Mouse (Mus musculus) neutrophil, adult 5-6 weeks (primary cell): Measurements from ENCODE around the gene Gpr142. TPM values are rescaled to one million over a fixed set of nuclear protein-coding genes. Genes with fewer than 3 reads are reported as not detected.

Experiments
- ATAC-seq: fragments of 151-379, 151-347 bp; 2 replicates; pipeline ENCODE4 v1.8.0; 2017; ENCODE audit warnings: mild to moderate bottlenecking, moderate TSS enrichment; ENCODE audit not compliant: insufficient number of reproducible peaks, poor library complexity, low FRiP score, severe bottlenecking; ENCODE audit errors: extremely low read depth
- total RNA-seq: library from RNA; stranded (forward); fragments of 200-1000 nt; gene quantifications from 2 replicates; pipeline ENCODE4 v1.2.3, GENCODE M21; 2017

Gene Gpr142
- not detected in 2 replicates for total RNA-seq

GRCm38 (mm10) chr11:114798624-114799023 is at the start of gene Gpr142:
TSS of gene Gpr142 (plus strand) at chr11:114798924.
- no peak for ATAC-seq

- peak; percentile 47; the same call in 1 of the 2 replicates for ATAC-seq
These were observed 33.6 kb upstream of the Gpr142 start, which contains the start of gene Kif19a for GRCm38 (mm10) chr11:114764820-114765818. TSS of gene Kif19a (plus strand) at chr11:114765388.

GRCm38 (mm10) chr11:114769911-114770310 is 28.8 kb upstream of the Gpr142 start:
- no peak for ATAC-seq

- ATAC-seq, result no peak
These were observed 26.8 kb upstream of the Gpr142 start for GRCm38 (mm10) chr11:114771896-114772295.

GRCm38 (mm10) chr11:114780076-114780475 is 18.6 kb upstream of the Gpr142 start:
- ATAC-seq, result no peak

GRCm38 (mm10) chr11:114785892-114786291 is 12.8 kb upstream of the Gpr142 start:
- ATAC-seq, result no peak

GRCm38 (mm10) chr11:114786326-114786725 is 12.4 kb upstream of the Gpr142 start:
- no peak for ATAC-seq

- no peak for ATAC-seq
These were observed 11.1 kb upstream of the Gpr142 start for GRCm38 (mm10) chr11:114787611-114788010.

GRCm38 (mm10) chr11:114789061-114789714 is 9.5 kb upstream of the Gpr142 start:
- peak; percentile 59 for ATAC-seq

- no peak for ATAC-seq
These were observed 9.0 kb upstream of the Gpr142 start for GRCm38 (mm10) chr11:114789716-114790115.

- ATAC-seq, result no peak
These were observed 8.6 kb upstream of the Gpr142 start for GRCm38 (mm10) chr11:114790171-114790570.

- no peak for ATAC-seq
These were observed 7.9 kb upstream of the Gpr142 start for GRCm38 (mm10) chr11:114790841-114791240.

GRCm38 (mm10) chr11:114791351-114791889 is 7.3 kb upstream of the Gpr142 start:
- no peak for ATAC-seq

GRCm38 (mm10) chr11:114791891-114792411 is 6.8 kb upstream of the Gpr142 start:
- ATAC-seq, result no peak

- ATAC-seq, result no peak
These were observed 5.7 kb upstream of the Gpr142 start for GRCm38 (mm10) chr11:114792931-114793494.

- ATAC-seq, result no peak
These were observed 4.7 kb upstream of the Gpr142 start for GRCm38 (mm10) chr11:114793868-114794545.

- no peak for ATAC-seq
These were observed 4.0 kb upstream of the Gpr142 start for GRCm38 (mm10) chr11:114794691-114795090.

GRCm38 (mm10) chr11:114795231-114795746 is 3.4 kb upstream of the Gpr142 start:
- no peak for ATAC-seq
